Mouse (Mus musculus) left cerebral cortex, postnatal 10 days (tissue): ENCODE data around the gene Meox1. TPM values are rescaled to one million over a fixed set of nuclear protein-coding genes. Genes with fewer than 3 reads are reported as not detected.

Experiments used
- total RNA-seq, 2 experiments: library from RNA; stranded (reverse); gene quantifications; 2 replicates each; pipeline ENCODE4 v1.2.3; 2021

The Meox1 gene
- total RNA-seq, 2 experiments from 2014 or later, result 3.1 to 3.3 TPM

Other genes with a start within 250 kb of the Meox1 start
- 10 to 100 TPM; 25.3 to 26.0 TPM for gene Arl4d, start 228.8 kb downstream of the Meox1 start, total RNA-seq
- 10 to 100 TPM; 32.8 to 34.5 TPM for gene Dhx8, start 161.5 kb downstream of the Meox1 start, total RNA-seq
- gene Etv4, start 109.0 kb downstream of the Meox1 start, total RNA-seq, result 10 to 100 TPM; 20.3 to 20.9 TPM
- gene Sost, start 72.6 kb upstream of the Meox1 start, total RNA-seq, result not detected
- gene Cfap97d1, start 89.9 kb upstream of the Meox1 start, total RNA-seq, result not detected
- gene Dusp3, start 92.6 kb upstream of the Meox1 start, total RNA-seq, result 100 to 1,000 TPM; 138 to 142 TPM
- gene Mpp3, start 134.1 kb upstream of the Meox1 start, total RNA-seq, result 10 to 100 TPM; 34.1 to 36.3 TPM
- not detected for gene Cd300lg, start 147.1 kb upstream of the Meox1 start, total RNA-seq
- gene Mpp2, start 194.1 kb upstream of the Meox1 start, total RNA-seq, result 100 to 1,000 TPM; 103 to 107 TPM
- not detected for gene Ppy, start 206.9 kb upstream of the Meox1 start, total RNA-seq
- not detected for gene Pyy, start 213.5 kb upstream of the Meox1 start, total RNA-seq